Mouse (Mus musculus): ENCODE data around the gene Olfr1029.

- no peak for TF ChIP-seq CTCF (IDR thresholded peaks at IDR 0.05; ENCODE audit: low read depth)
- no peak for TF ChIP-seq EP300 (IDR thresholded peaks at IDR 0.05; ENCODE audit: low read depth)
Measured at GRCm38 (mm10) chr2:85978976-85979375, 5.3 kb downstream of the Olfr1029 start, which contains the start of gene Olfr1030.
